Mouse (Mus musculus) stomach, embryonic 16.5 days (tissue): ENCODE data around the gene Tomm40l. TPM values are rescaled to one million over a fixed set of nuclear protein-coding genes. Genes with fewer than 3 reads are reported as not detected.
"Not testable (repeated sequence)": the region's sequence is repeated elsewhere in the genome, so short reads cannot be mapped to it uniquely, and the experiment has no call there.

ENCODE experiments used
- ATAC-seq: fragments of 200-750 bp; cut with Nextera tagmentation; 2 replicates; pipeline ENCODE4 v1.8.0; 2017; ENCODE audit warnings: moderate number of reproducible peaks, moderate TSS enrichment; ENCODE audit not compliant: insufficient read depth, low FRiP score
- H3K27ac ChIP-seq: fragments of 300-500 bp; sonication (generic); 2 replicates; pipeline ENCODE4 v1.5.1; 2014; ENCODE audit warnings: low read length
- H3K27me3 ChIP-seq: fragments of 300-500 bp; sonication (generic); 2 replicates; pipeline ENCODE4 v1.6.1; 2014; ENCODE audit warnings: low read length, control low read depth, mixed read lengths; ENCODE audit not compliant: control insufficient read depth, insufficient read depth
- H3K36me3 ChIP-seq: fragments of 300-500 bp; sonication (generic); 2 replicates; pipeline ENCODE4 v1.6.1; 2014; ENCODE audit warnings: low read length; ENCODE audit not compliant: control insufficient read depth, insufficient read depth
- H3K4me1 ChIP-seq: fragments of 300-500 bp; sonication (generic); 2 replicates; pipeline ENCODE4 v1.6.1; 2014; ENCODE audit warnings: low read length, control low read depth, mixed read lengths; ENCODE audit not compliant: control insufficient read depth, insufficient read depth
- H3K4me2 ChIP-seq: fragments of 300-500 bp; sonication (generic); 2 replicates; pipeline ENCODE4 v1.6.1; 2014; ENCODE audit warnings: low read depth, low read length, mixed read lengths
- H3K4me3 ChIP-seq: fragments of 300-500 bp; sonication (generic); replicated peaks from 2 replicates; pipeline ENCODE4 v1.5.1; 2014; ENCODE audit warnings: mild to moderate bottlenecking, low read length
- H3K9ac ChIP-seq: fragments of 300-500 bp; sonication (generic); 2 replicates; pipeline ENCODE4 v1.6.1; 2014; ENCODE audit warnings: low read length
- H3K9me3 ChIP-seq: fragments of 300-500 bp; sonication (generic); replicated peaks from 2 replicates; pipeline ENCODE4 v1.6.1; 2016; ENCODE audit warnings: low read length, control low read depth; ENCODE audit not compliant: control insufficient read depth
- WGBS: fragments of 180-500 bp; shearing (Covaris S2); extraction: QIAGEN DNeasy Blood & Tissue Kit; methylation state at CpG from one replicate; pipeline ENCODE4 v1.1.7; 2014; 5-methylcytosine and 5-hydroxymethylcytosine counted together
- polyA plus RNA-seq: library from polyadenylated mRNA; unstranded; fragments of >200 nt; fragmentation: Nextera tagmentation; extraction: Ambion mirVana; gene quantifications from 2 replicates; pipeline ENCODE4 v1.2.1, GENCODE M21; 2015

Gene Tomm40l
- polyA plus RNA-seq, 1 experiment from 2014 or later: 28.3 TPM

- H3K9me3 ChIP-seq: no peaks in the 10 kb centered on the region
- H3K27ac ChIP-seq: peak overlapping the region; percentile 97
- under 1% methylated on average over 41 of the region's 41 CpGs for whole genome bisulfite sequencing
- H3K4me1 ChIP-seq: peaks cover 33% of the 10 kb centered on the region
- peak overlapping the region; percentile 75 for H3K4me2 ChIP-seq
- peak; percentile 91 for ATAC-seq
- H3K36me3 ChIP-seq: 0 out of 2 replicates have a peak, but pooled peaks cover 10% of the 10 kb centered on the region
- no peaks in the 10 kb centered on the region for H3K27me3 ChIP-seq
- peak overlapping the region; percentile 97 for H3K9ac ChIP-seq
- peak overlapping the region; percentile 83 for H3K4me3 ChIP-seq
Measured at GRCm38 (mm10) chr1:171246709-171247452, 24.6 kb upstream of the Tomm40l start.

GRCm38 (mm10) chr1:171245353-171245752 is 23.0 kb upstream of the Tomm40l start:
- Histone ChIP-seq H3K4me3 (no peak overlapping the region), H3K9me3 (no peaks in the 10 kb centered on the region), H3K4me1 (peaks cover 30% of the 10 kb centered on the region), H3K36me3 (peaks cover 13% of the 10 kb centered on the region; the same call in 1 of the 2 replicates), H3K9ac (no peak overlapping the region), H3K27me3 (no peaks in the 10 kb centered on the region), H3K4me2 (peak overlapping the region; percentile 75; the same call in 1 of the 2 replicates), H3K27ac (no peak overlapping the region)
- 81% methylated on average over 8 of the region's 8 CpGs for WGBS
- no peak for ATAC-seq

- H3K4me1 ChIP-seq: peaks cover 12% of the 10 kb centered on the region
- H3K9me3 ChIP-seq, H3K27ac ChIP-seq, H3K4me2 ChIP-seq, H3K9ac ChIP-seq, H3K27me3 ChIP-seq, ATAC-seq, H3K4me3 ChIP-seq: not testable (repeated sequence)
- peaks cover 28% of the 10 kb centered on the region for H3K36me3 ChIP-seq
- WGBS: 79% methylated on average over 12 of the region's 12 CpGs
Measured at GRCm38 (mm10) chr1:171241952-171242351, 19.6 kb upstream of the Tomm40l start.

DNA sequence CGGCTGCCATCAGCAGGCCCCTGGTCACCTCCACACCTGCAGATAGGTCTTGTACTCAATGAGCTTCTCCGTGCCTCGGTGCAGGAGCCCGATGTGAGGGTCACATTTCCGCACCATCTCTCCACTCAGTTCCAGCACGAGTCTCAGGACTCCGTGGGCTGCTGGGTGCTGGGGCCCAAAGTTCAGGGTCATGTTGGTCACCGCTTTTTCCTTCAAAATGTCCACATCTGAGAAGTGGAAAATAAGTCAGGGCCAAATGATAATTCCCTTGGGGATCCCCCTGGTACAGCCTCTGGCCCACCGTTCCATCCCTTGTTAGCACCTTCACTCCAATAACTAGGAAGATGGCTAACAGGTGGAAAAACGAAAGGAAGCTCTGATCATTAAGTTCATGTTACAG is 18.6 kb upstream of the Tomm40l start:
- Histone ChIP-seq H3K4me1 (peaks cover 7% of the 10 kb centered on the region), H3K36me3 (peaks cover 36% of the 10 kb centered on the region), H3K9me3 (no peaks in the 10 kb centered on the region), H3K27ac (no peak overlapping the region), H3K4me2 (no peak overlapping the region), H3K27me3 (no peaks in the 10 kb centered on the region), H3K4me3 (no peak overlapping the region), H3K9ac (no peak overlapping the region)
- 92% methylated on average over 10 of the region's 10 CpGs for WGBS
- no peak for ATAC-seq

DNA sequence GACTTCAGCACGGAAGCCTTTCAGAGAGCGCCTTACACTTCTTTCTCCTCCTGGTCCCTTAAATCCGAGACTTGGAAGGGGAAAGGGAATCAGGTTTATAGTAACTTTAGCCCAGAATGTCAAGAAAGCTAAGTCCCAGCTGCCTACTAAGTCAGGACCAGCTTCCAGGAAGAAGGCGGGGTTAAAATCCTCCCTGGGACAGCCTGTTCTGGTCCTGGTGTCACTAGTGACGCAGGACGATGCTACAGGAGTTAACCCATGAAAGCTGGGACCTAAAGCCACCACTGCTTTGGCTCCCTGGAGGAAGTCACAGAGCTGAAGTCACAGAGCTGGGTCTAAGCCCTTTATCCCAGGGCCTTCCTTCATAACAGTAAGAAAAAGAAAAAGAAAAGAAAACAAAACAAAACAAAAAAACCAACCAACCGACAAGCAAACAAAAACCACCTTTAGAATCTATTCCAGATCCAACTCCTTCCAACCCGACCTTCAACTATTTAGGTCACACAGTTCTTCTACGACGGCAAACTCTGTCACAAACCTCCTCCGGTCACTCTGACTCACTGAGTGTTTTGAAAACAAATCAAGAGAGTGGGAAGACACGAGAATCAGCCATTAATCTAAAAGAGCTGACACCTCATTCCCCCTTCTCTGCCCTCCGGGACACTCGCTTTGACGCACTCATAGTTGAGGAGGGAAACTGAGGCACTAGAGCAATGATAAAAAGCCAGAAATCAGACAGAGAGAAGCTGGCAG is 17.9 kb upstream of the Tomm40l start:
- 58% methylated on average over 15 of the region's 15 CpGs for WGBS
- ATAC-seq: no peak
- H3K4me3 ChIP-seq: no peak overlapping the region
- H3K9me3 ChIP-seq: no peaks in the 10 kb centered on the region
- H3K9ac ChIP-seq: no peak overlapping the region
- H3K27ac ChIP-seq: no peak overlapping the region
- no peaks in the 10 kb centered on the region for H3K27me3 ChIP-seq
- peaks cover 37% of the 10 kb centered on the region for H3K36me3 ChIP-seq
- H3K4me2 ChIP-seq: no peak overlapping the region
- 0 out of 2 replicates have a peak, but pooled peaks cover 2% of the 10 kb centered on the region for H3K4me1 ChIP-seq

DNA sequence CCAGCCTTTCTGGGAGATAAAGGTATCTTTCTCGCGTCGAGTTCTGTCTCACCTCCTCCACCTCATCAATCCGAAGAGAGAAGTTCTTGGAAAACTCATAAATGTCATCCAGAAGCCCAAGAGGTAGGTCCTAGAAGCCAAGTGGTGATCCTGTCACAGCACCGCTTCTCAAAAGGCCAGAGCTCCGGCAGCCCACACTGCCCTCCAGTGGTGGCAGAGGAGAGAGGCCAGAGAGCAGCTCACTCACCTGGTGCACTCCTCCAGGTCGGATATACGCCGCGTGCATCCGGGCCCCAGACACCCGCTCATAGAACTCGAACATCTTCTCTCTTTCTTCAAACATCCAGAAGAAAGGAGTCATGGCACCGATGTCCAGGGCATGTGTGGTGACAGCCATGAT is 16.1 kb upstream of the Tomm40l start:
- ATAC-seq: no peak
- 0 out of 2 replicates have a peak, but pooled peaks cover 2% of the 10 kb centered on the region for H3K4me1 ChIP-seq
- H3K9ac ChIP-seq: no peak overlapping the region
- peaks cover 41% of the 10 kb centered on the region for H3K36me3 ChIP-seq
- 70% methylated on average over 14 of the region's 14 CpGs for WGBS
- no peaks in the 10 kb centered on the region for H3K27me3 ChIP-seq
- no peak overlapping the region for H3K4me3 ChIP-seq
- H3K27ac ChIP-seq: no peak overlapping the region
- no peaks in the 10 kb centered on the region for H3K9me3 ChIP-seq
- H3K4me2 ChIP-seq: no peak overlapping the region

GRCm38 (mm10) chr1:171237438-171237837 is 15.1 kb upstream of the Tomm40l start:
- Histone ChIP-seq H3K4me3 (no peak overlapping the region), H3K4me1 (0 out of 2 replicates have a peak, but pooled peaks cover 2% of the 10 kb centered on the region), H3K9me3 (no peaks in the 10 kb centered on the region), H3K36me3 (peaks cover 38% of the 10 kb centered on the region), H3K9ac (no peak overlapping the region; the same call in 1 of the 2 replicates), H3K27me3 (no peaks in the 10 kb centered on the region), H3K27ac (no peak overlapping the region), H3K4me2 (no peak overlapping the region)
- no peak; the same call in 1 of the 2 replicates for ATAC-seq
- 58% methylated on average over 6 of the region's 6 CpGs for WGBS

- Histone ChIP-seq H3K4me3 (no peak overlapping the region), H3K9ac (no peak overlapping the region), H3K4me2 (no peak overlapping the region), H3K9me3 (no peaks in the 10 kb centered on the region), H3K4me1 (0 out of 2 replicates have a peak, but pooled peaks cover 2% of the 10 kb centered on the region), H3K27me3 (no peaks in the 10 kb centered on the region), H3K27ac (no peak overlapping the region), H3K36me3 (peaks cover 37% of the 10 kb centered on the region)
- no peak for ATAC-seq
- 76% methylated on average over 4 of the region's 4 CpGs for WGBS
Measured at GRCm38 (mm10) chr1:171235791-171236190, 13.5 kb upstream of the Tomm40l start.

- H3K9me3 ChIP-seq: no peaks in the 10 kb centered on the region
- H3K4me2 ChIP-seq: no peak overlapping the region
- ATAC-seq: no peak
- no peak overlapping the region for H3K4me3 ChIP-seq
- H3K27me3 ChIP-seq: no peaks in the 10 kb centered on the region
- no peak overlapping the region for H3K9ac ChIP-seq
- 90% methylated on average over 4 of the region's 4 CpGs for WGBS
- no peak overlapping the region for H3K27ac ChIP-seq
- peaks cover 36% of the 10 kb centered on the region for H3K36me3 ChIP-seq
- H3K4me1 ChIP-seq: no peaks in the 10 kb centered on the region
Measured at GRCm38 (mm10) chr1:171234538-171234937, 12.2 kb upstream of the Tomm40l start.
